Mouse (Mus musculus): ENCODE measurements at regions not wholly inside any gene's neighbourhood (a gene's known extent, or its start where the extent isn't known, plus 50 kb on each side); places are given as distances from the start of the nearest gene placed in this dataset.

DNA sequence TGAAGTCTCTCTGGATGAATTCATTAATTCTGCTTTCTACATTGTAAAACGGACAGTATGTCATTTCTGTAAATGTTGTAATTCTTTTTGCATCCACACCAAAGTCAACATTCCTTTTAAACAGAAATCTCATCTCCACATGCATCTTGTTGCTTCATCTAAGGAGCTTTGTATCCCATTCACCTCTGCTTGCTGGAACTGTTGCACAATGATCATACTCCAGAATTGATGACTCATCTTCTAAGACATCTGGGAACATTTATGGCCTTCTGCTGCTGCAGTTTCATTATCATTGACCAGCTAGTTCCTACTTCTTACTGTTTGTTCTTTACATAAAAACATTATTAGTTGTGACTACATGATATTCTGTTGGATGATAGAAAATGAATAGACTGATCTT is 1926.9 kb upstream of the Gm38303 start:
- Histone ChIP-seq H3K4me1 (ENCODE audit: control insufficient read depth, insufficient read depth, low read length) (no peaks in the 10 kb centered on the region), H3K27ac (ENCODE audit: low read depth, low read length) (no peak overlapping the region), H3K27me3 (ENCODE audit: control insufficient read depth, insufficient read depth, low read length) (no peaks in the 10 kb centered on the region), H3K36me3 (ENCODE audit: control insufficient read depth, insufficient read depth, low read length) (no peaks in the 10 kb centered on the region), H3K9ac (ENCODE audit: low read length) (no peak overlapping the region), H3K9me3 (ENCODE audit: control insufficient read depth, low read length) (no peaks in the 10 kb centered on the region), H3K4me2 (ENCODE audit: low read depth) (no peak overlapping the region), H3K4me3 (ENCODE audit: low read depth, low read length) (no peak overlapping the region)
- DNase-seq (ENCODE audit: low spot score) (no peak), ATAC-seq (ENCODE audit: insufficient read depth, low FRiP score, low TSS enrichment) (no peak)
- 75% methylated on average over 1 of the region's 1 CpGs for WGBS

DNA sequence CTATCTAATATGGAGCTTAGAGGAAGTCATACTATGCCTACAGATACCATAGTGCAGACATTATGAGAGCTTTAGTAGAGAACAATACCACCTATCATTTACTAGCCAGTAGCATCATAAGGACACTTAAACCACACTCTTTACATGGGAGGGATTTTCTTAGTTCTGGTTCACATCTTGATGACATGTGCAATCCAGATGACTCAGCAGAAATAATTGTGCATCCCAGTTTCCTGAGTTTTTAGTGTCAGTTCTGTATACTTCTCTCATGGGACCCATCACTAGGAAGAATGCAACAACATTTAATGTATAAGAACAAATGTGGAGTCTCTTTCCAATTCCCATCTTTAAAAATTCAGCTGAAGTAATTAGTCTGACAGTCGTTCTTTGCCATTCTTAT is 1922.2 kb upstream of the Gm38303 start:
- no peak overlapping the region for H3K4me2 ChIP-seq (ENCODE audit: low read depth)
- H3K4me3 ChIP-seq (ENCODE audit: low read depth, low read length): no peak overlapping the region
- no peaks in the 10 kb centered on the region for H3K27me3 ChIP-seq (ENCODE audit: control insufficient read depth, insufficient read depth, low read length)
- H3K4me1 ChIP-seq (ENCODE audit: control insufficient read depth, insufficient read depth, low read length): no peaks in the 10 kb centered on the region
- H3K27ac ChIP-seq (ENCODE audit: low read depth, low read length): no peak overlapping the region
- H3K36me3 ChIP-seq (ENCODE audit: control insufficient read depth, insufficient read depth, low read length): no peaks in the 10 kb centered on the region
- no peaks in the 10 kb centered on the region for H3K9me3 ChIP-seq (ENCODE audit: control insufficient read depth, low read length)
- ATAC-seq (ENCODE audit: insufficient read depth, low FRiP score, low TSS enrichment) (no peak), DNase-seq (ENCODE audit: low spot score) (no peak)
- H3K9ac ChIP-seq (ENCODE audit: low read length): no peak overlapping the region
- WGBS: 84% methylated on average over 1 of the region's 1 CpGs

DNA sequence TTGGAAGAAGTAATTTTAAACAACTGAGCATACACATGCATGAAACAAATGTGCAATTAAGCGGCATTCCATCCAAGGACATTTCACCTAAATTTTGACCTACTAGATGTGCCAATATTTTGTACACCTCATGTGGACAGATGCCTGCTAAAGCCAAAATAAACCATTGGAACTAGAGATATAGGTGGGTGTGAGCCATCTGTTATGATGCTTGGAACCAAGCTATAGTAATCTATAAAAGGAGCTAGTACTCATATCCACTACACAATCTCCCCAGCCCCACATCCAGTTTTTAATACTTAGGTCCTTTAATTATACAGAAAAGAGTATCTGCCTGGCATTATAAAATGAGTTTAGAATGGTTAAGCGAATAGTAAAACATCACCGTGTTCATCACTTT is 1910.7 kb upstream of the Gm38303 start:
- Histone ChIP-seq H3K4me2 (ENCODE audit: low read depth) (no peak overlapping the region), H3K9me3 (ENCODE audit: control insufficient read depth, low read length) (no peaks in the 10 kb centered on the region), H3K4me1 (ENCODE audit: control insufficient read depth, insufficient read depth, low read length) (no peaks in the 10 kb centered on the region), H3K9ac (ENCODE audit: low read length) (no peak overlapping the region), H3K36me3 (ENCODE audit: control insufficient read depth, insufficient read depth, low read length) (no peaks in the 10 kb centered on the region), H3K27me3 (ENCODE audit: control insufficient read depth, insufficient read depth, low read length) (no peaks in the 10 kb centered on the region), H3K27ac (ENCODE audit: low read depth, low read length) (no peak overlapping the region), H3K4me3 (ENCODE audit: low read depth, low read length) (no peak overlapping the region)
- DNase-seq (ENCODE audit: low spot score) (no peak), ATAC-seq (ENCODE audit: insufficient read depth, low FRiP score, low TSS enrichment) (no peak)
- 91% methylated on average over 3 of the region's 3 CpGs for WGBS

DNA sequence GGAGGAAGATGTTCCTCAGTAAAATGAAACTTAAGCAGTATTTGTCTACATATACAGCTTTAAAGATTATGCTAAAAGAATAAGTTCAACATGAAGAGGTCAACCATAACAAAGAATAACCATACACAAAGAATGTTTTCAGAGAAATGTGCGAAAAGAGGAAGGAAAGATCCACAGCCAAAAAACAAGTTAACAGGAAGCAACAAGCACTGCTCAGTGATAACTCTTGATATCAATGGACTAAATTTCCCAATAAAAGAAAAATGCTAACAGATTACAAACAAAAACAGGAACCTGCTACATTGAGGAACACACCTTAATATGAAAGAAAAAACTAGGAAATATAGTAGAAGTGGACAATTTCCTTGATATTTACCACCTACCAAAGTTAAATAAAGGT is 1905.5 kb upstream of the Gm38303 start:
- Histone ChIP-seq H3K27ac (ENCODE audit: low read depth, low read length) (no peak overlapping the region), H3K27me3 (ENCODE audit: control insufficient read depth, insufficient read depth, low read length) (no peaks in the 10 kb centered on the region), H3K4me2 (ENCODE audit: low read depth) (no peak overlapping the region), H3K4me1 (ENCODE audit: control insufficient read depth, insufficient read depth, low read length) (no peaks in the 10 kb centered on the region), H3K9me3 (ENCODE audit: control insufficient read depth, low read length) (no peaks in the 10 kb centered on the region), H3K36me3 (ENCODE audit: control insufficient read depth, insufficient read depth, low read length) (no peaks in the 10 kb centered on the region), H3K4me3 (ENCODE audit: low read depth, low read length) (no peak overlapping the region), H3K9ac (ENCODE audit: low read length) (no peak overlapping the region)
- no peak for ATAC-seq (ENCODE audit: insufficient read depth, low FRiP score, low TSS enrichment)
- no peak for DNase-seq (ENCODE audit: low spot score)
- 85% methylated on average over 1 of the region's 1 CpGs for WGBS

- Histone ChIP-seq H3K4me3 (ENCODE audit: low read depth, low read length) (no peak overlapping the region), H3K4me1 (ENCODE audit: control insufficient read depth, insufficient read depth, low read length) (no peaks in the 10 kb centered on the region), H3K36me3 (ENCODE audit: control insufficient read depth, insufficient read depth, low read length) (no peaks in the 10 kb centered on the region), H3K9ac (ENCODE audit: low read length) (no peak overlapping the region), H3K27me3 (ENCODE audit: control insufficient read depth, insufficient read depth, low read length) (no peaks in the 10 kb centered on the region), H3K9me3 (ENCODE audit: control insufficient read depth, low read length) (no peaks in the 10 kb centered on the region), H3K27ac (ENCODE audit: low read depth, low read length) (no peak overlapping the region), H3K4me2 (ENCODE audit: low read depth) (no peak overlapping the region)
- DNase-seq (ENCODE audit: low spot score): no peak
- ATAC-seq (ENCODE audit: insufficient read depth, low FRiP score, low TSS enrichment): no peak
Measured at GRCm38 (mm10) chr3:12227741-12228480, 1892.4 kb upstream of the Gm38303 start.

DNA sequence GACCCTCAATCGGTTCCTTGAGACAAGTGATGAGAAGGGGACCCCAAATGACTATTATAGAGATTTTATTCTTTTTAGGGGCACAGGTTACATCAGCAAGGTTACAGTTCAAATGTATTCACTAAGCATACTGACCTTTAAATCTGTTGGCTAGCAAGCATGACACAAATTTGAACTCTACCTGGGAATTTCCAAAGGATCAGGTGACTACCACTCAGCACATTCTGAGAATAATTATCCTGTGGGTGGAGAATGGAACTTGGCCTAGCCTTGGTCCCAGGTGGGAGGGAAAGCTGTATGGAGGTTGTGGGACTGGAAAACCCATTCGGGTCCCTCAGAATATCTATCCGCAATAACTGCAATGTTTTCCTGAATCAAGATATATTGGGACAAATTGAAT is 1891.3 kb upstream of the Gm38303 start:
- no peaks in the 10 kb centered on the region for H3K27me3 ChIP-seq (ENCODE audit: control insufficient read depth, insufficient read depth, low read length)

DNA sequence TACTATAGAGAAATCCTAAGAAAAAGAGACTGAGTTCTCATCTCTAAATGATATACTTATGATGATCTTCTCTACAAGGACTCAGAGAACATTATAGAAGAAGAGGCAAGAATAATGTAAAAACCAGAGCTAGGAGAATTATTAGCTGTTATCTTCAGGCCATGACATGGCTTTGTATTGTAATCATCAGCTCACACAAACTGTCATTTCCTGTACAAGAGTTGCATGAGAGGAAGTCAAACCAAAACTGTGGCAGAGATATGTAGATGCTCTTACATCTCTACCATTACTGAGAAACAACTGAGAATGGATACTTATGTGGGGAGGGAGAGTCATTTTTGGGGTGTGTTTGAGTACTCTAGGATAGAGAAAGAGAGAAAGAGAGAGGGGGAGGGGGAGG is 1889.4 kb upstream of the Gm38303 start:
- ATAC-seq (ENCODE audit: insufficient read depth, low FRiP score, low TSS enrichment) (no peak), DNase-seq (ENCODE audit: low spot score) (no peak)
- Histone ChIP-seq H3K27me3 (ENCODE audit: control insufficient read depth, insufficient read depth, low read length) (no peaks in the 10 kb centered on the region), H3K4me2 (ENCODE audit: low read depth) (no peak overlapping the region), H3K27ac (ENCODE audit: low read depth, low read length) (no peak overlapping the region), H3K9me3 (ENCODE audit: control insufficient read depth, low read length) (no peaks in the 10 kb centered on the region), H3K4me1 (ENCODE audit: control insufficient read depth, insufficient read depth, low read length) (no peaks in the 10 kb centered on the region), H3K36me3 (ENCODE audit: control insufficient read depth, insufficient read depth, low read length) (no peaks in the 10 kb centered on the region), H3K4me3 (ENCODE audit: low read depth, low read length) (no peak overlapping the region), H3K9ac (ENCODE audit: low read length) (no peak overlapping the region)

More for the DNA sequence above, 1891.3 kb upstream of the Gm38303 start:
- H3K36me3 ChIP-seq (ENCODE audit: control insufficient read depth, insufficient read depth, low read length): no peaks in the 10 kb centered on the region
- WGBS: 91% methylated on average over 3 of the region's 3 CpGs
- H3K4me3 ChIP-seq (ENCODE audit: low read depth, low read length): no peak overlapping the region
- no peak for DNase-seq (ENCODE audit: low spot score)
- no peak overlapping the region for H3K4me2 ChIP-seq (ENCODE audit: low read depth)
- ATAC-seq (ENCODE audit: insufficient read depth, low FRiP score, low TSS enrichment): no peak
- no peaks in the 10 kb centered on the region for H3K9me3 ChIP-seq (ENCODE audit: control insufficient read depth, low read length)
- H3K4me1 ChIP-seq (ENCODE audit: control insufficient read depth, insufficient read depth, low read length): no peaks in the 10 kb centered on the region
- H3K9ac ChIP-seq (ENCODE audit: low read length): no peak overlapping the region
- H3K27ac ChIP-seq (ENCODE audit: low read depth, low read length): no peak overlapping the region

GRCm38 (mm10) chr3:12216035-12216434 is 1880.6 kb upstream of the Gm38303 start:
- 77% methylated on average over 1 of the region's 1 CpGs for WGBS
- Histone ChIP-seq H3K9me3 (ENCODE audit: control insufficient read depth, low read length) (no peaks in the 10 kb centered on the region), H3K4me3 (ENCODE audit: low read depth, low read length) (no peak overlapping the region), H3K27me3 (ENCODE audit: control insufficient read depth, insufficient read depth, low read length) (no peaks in the 10 kb centered on the region), H3K9ac (ENCODE audit: low read length) (no peak overlapping the region), H3K4me2 (ENCODE audit: low read depth) (no peak overlapping the region), H3K4me1 (ENCODE audit: control insufficient read depth, insufficient read depth, low read length) (no peaks in the 10 kb centered on the region), H3K36me3 (ENCODE audit: control insufficient read depth, insufficient read depth, low read length) (no peaks in the 10 kb centered on the region), H3K27ac (ENCODE audit: low read depth, low read length) (no peak overlapping the region)
- DNase-seq (ENCODE audit: low spot score): no peak
- ATAC-seq (ENCODE audit: insufficient read depth, low FRiP score, low TSS enrichment): no peak

DNA sequence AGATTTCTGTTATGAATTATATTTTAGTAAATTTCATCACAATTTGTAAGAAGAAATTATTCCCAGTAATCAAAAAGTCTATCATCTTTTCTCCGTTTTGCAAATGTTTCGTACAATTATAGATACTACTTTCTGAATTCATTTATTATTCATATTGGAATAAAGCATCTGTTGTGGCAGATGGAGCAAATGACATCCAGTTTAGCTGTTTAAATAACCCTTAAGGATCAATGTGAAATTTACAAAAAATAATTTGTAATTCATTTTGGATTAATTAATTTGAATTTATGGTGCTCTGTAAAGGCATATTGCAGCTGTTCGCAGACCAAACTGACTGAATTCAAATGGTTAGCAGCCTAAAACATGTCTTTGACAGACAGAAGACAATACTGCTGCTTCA is 1879.3 kb upstream of the Gm38303 start:
- Histone ChIP-seq H3K9me3 (ENCODE audit: control insufficient read depth, low read length) (no peaks in the 10 kb centered on the region), H3K27me3 (ENCODE audit: control insufficient read depth, insufficient read depth, low read length) (no peaks in the 10 kb centered on the region), H3K4me2 (ENCODE audit: low read depth) (no peak overlapping the region), H3K36me3 (ENCODE audit: control insufficient read depth, insufficient read depth, low read length) (no peaks in the 10 kb centered on the region), H3K4me1 (ENCODE audit: control insufficient read depth, insufficient read depth, low read length) (no peaks in the 10 kb centered on the region), H3K9ac (ENCODE audit: low read length) (no peak overlapping the region), H3K27ac (ENCODE audit: low read depth, low read length) (no peak overlapping the region), H3K4me3 (ENCODE audit: low read depth, low read length) (no peak overlapping the region)
- WGBS: 84% methylated on average over 3 of the region's 3 CpGs
- no peak for ATAC-seq (ENCODE audit: insufficient read depth, low FRiP score, low TSS enrichment)
- no peak for DNase-seq (ENCODE audit: low spot score)

All from neural tube, embryonic 11.5 days (tissue).